Mouse (Mus musculus): ENCODE results near the gene Eprs.
"Not testable (repeated sequence)": the region's sequence is repeated elsewhere in the genome, so short reads cannot be mapped to it uniquely, and the experiment has no call there.

Eprs gene

GRCm38 (mm10) chr1:185362677-185363520, at the start of gene Eprs:
Gene Eprs, plus strand, starts transcription at chr1:185363044.
- peak; percentile 97 to 99 for DNase-seq (ENCODE audit: low spot score in 2 of 2)

DNA sequence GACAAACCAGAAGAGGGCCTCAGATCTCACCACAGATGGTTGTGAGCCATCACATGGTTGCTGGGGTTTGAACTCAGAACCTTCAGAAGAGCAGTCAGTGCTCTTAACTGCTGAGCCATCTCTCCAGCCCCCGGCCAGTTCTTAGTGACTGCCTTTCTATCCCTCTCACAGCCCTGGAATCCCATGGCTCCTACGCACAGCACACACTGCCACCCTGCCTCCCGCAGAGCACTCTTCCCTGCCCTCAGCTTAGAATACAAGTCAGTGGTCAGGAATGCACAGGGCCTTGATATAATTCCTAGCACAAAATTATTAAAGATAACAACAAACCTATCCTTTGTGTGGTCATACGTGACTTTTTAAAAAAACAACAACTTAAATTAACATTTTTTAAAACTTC, 48.3 kb upstream of the Eprs start:
- DNase-seq (ENCODE audit: low spot score in 2 of 2): no peak

DNA sequence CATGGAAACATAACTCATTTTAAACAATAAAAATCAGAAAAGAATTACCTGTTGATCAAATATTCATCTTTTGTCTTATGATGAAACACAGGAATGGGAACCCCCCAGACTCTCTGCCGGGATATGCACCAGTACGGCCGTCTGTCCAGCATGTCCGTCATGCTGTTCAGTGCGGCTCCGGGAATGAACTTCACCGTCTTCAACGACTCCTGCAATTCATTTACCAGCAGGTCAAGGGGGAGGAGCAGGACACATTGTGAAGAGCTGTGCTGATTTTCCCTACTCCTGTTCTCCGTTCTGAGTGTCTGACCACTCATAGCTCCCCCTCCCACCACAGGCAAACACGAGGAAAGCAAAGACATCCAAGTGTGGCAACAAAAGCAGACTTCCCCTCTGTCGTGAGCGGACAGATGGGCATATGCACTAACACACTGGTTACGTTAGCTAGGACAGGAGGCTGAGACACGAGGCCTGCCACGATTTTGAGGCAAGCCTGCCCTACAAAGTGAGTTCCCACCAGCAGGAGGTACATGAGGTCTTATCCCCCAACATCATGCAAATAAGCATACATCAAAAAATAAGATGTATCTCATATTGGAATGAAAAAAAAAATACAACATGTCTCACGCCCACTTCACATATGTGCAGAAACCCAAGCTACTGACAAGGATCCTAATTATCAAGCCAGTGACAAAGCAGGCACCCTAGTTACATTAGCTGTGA, 46.8 kb upstream of the Eprs start:
- peak in 1 of 2 experiments; percentile 39 for DNase-seq (ENCODE audit: low spot score in 2 of 2)

- DNase-seq (ENCODE audit: low spot score in 2 of 2): not testable (repeated sequence)
Observed at GRCm38 (mm10) chr1:185327754-185328345, 35.0 kb upstream of the Eprs start.

DNA sequence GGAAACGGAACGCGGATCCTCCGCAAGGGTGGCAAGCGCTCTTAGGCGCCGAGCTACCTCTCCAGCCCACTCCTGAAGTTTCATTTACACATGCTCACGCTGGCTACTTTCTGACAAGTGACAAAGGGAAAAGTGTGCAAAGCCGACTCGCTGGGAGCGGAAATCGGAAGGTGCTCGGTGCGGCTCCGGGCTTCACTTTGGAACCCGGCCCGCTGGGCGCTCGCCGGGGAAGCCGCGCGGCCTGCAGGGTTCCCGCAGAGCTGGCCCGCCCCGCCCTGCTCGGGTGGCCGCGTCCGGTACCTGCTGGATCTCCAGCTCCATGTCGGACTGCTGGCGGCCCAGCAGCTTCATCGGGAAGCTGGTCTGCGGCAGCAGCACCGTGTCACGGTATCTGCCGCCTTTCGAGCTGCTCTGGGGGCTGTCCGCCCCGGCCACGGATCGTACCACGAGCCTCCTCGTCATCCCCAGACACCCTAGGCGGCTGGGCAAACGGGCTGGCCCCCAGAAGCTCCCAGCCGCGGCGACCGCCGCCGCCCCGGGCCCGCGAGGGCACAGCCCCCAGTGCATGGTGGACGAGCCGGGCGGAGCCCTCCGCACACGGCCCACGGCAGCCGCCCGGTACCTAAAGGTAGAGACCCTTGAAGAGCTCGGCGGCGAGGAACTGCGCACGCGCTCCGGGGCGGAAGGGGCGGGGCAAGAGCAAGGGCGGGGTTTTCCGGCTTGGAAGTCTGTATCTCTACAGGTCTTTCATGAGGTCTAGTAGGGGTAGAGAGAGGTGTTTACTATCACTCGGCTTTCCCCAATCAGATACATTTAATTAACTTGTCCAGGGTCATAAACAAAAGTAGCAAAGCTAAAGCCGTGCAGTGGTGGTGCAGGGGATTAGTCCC, 33.9 kb upstream of the Eprs start, which contains the start of gene Iars2:
TSS of gene Iars2 (minus strand) at position 676 of the 890 bp plus-strand sequence.
- peak; percentile 70 to 90 for DNase-seq (ENCODE audit: low spot score in 2 of 2)

DNA sequence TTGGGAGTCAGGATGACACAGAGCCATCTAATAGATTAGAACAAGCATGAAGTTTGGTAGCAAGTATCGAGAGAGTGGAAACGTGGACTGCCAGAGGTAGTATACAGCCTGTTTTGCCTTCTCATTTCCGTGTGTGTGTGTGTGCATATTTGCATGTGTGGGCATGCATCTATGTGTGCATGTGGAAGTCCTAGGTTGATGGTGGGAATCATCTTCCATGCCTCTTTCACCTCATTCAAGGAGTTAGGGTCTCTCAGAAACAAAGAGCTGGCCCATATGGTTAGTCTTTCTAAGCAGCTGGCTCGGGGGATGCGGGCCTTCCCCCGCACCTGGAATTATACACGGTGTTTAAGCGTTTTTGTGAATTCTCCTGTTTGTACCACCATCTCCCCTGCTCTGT, 33.0 kb upstream of the Eprs start:
- no peak for DNase-seq (ENCODE audit: low spot score in 2 of 2)

- DNase-seq (ENCODE audit: low spot score in 2 of 2): no peak
Observed at GRCm38 (mm10) chr1:185331364-185331763, 31.5 kb upstream of the Eprs start.

GRCm38 (mm10) chr1:185331983-185332430, 30.8 kb upstream of the Eprs start, which contains the start of gene Bpnt1:
Gene Bpnt1, plus strand, starts transcription at chr1:185332149.
- peak; percentile 62 to 84 for DNase-seq (ENCODE audit: low spot score in 2 of 2)

DNA sequence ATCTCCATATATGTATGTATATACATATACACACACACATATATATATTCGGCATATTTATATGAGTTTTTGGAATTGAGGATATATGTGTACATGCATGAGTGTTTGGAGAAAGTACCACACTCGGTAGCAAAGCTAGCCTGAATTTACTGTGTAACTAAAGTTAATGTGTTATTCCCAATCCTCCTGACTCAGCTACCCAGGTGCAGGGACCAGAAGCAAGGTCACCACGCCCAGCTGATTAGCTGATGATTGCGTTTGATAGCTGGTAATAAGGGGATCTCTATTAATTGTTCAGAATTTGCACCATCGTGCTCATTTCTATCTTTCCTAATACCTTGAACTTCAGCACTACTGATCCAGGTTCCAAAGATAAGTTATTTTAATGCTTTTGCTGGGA, 29.2 kb upstream of the Eprs start:
- no peak for DNase-seq (ENCODE audit: low spot score in 2 of 2)

- no peak for DNase-seq (ENCODE audit: low spot score in 2 of 2)
Observed at GRCm38 (mm10) chr1:185334136-185334535, 28.7 kb upstream of the Eprs start.

- no peak for DNase-seq (ENCODE audit: low spot score in 2 of 2)
Observed at GRCm38 (mm10) chr1:185335231-185335765, 27.5 kb upstream of the Eprs start.

DNA sequence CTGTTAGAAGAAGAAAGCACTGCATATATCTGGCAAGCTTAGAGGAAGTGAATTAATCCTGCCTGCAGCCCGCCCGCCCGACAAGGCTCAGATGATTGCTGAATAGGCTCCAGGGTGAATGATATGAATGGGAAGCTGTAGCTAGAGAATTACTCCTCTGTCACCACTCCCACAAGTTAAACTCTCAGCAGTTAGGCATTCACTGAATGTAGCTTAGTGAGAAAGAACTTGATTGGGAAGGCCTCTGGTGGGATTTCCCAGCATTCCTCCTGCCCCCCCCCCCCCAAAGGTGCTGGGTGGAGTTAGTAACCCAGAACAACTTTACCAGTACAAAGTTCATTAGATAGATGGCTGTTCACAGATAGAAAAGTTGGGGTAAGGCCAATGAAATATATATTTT, 26.3 kb upstream of the Eprs start:
- no peak for DNase-seq (ENCODE audit: low spot score in 2 of 2)

GRCm38 (mm10) chr1:185342441-185342840, 20.4 kb upstream of the Eprs start:
- peak in 1 of 2 experiments; percentile 32 for DNase-seq (ENCODE audit: low spot score in 2 of 2)

- DNase-seq (ENCODE audit: low spot score in 2 of 2): no peak
Observed at GRCm38 (mm10) chr1:185343422-185343821, 19.4 kb upstream of the Eprs start.

DNA sequence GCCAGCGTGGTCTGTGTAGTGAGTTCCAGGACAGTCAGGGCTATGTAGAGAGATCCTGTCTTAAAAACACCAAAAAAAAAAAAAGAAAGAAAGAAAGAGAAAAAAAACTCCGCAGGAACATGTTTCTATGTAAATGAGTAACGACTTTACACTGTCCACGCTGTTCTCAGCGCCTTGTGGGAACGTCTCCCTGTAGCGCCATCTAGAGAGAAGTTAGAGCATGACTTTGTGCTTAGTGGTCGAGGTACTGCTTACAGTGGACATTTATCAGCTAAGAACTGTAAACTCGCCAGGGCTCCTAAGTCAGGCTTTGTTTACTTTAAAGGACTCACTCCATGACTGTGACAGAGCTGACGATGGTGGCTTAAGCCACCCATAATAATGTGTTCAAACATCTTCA, 16.7 kb upstream of the Eprs start:
- no peak for DNase-seq (ENCODE audit: low spot score in 2 of 2)

GRCm38 (mm10) chr1:185349741-185350140, 13.1 kb upstream of the Eprs start:
- no peak for DNase-seq (ENCODE audit: low spot score in 2 of 2)

DNA sequence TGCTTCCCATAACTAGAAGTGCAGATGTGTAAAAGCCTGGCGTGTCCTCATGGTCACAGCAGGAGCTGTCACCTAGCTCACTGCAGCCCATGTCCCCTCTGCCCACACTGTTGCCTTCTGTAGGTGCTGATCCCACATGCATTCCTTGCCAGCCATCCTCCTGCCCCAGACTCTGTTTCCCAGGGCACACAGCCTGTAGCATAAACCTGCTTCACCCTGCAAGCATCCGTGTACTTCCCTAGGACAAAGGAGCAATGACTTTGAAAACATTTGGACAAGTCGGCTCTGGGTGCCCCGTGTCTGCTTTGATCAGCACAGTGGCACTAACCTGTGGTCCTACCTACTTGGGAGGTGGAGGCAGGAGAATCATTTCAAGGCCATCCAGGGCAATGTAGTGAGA, 12.2 kb upstream of the Eprs start:
- no peak for DNase-seq (ENCODE audit: low spot score in 2 of 2)

GRCm38 (mm10) chr1:185352151-185352550, 10.7 kb upstream of the Eprs start:
- no peak for DNase-seq (ENCODE audit: low spot score in 2 of 2)

- no peak for DNase-seq (ENCODE audit: low spot score in 2 of 2)
Observed at GRCm38 (mm10) chr1:185353351-185353750, 9.5 kb upstream of the Eprs start.

DNA sequence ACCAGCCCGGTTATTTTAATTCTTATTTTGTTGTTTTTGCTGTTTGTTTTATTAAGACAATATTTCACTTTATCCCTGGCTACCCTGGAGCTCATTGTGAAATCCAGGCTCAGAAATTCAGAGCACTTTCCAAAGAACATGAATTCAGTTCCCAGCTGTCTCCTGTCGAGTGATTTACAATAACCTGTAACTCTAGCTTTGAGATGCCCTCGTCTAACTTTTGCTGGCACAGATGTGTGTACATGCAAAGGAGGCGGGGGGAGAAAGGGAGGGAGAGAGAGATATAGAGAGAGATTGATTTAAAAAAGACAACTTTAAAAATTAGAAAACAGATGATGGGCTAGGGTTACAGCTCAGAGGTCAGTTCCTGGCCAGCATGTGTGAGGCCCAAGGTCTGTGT, 8.1 kb upstream of the Eprs start:
- no peak for DNase-seq (ENCODE audit: low spot score in 2 of 2)

DNA sequence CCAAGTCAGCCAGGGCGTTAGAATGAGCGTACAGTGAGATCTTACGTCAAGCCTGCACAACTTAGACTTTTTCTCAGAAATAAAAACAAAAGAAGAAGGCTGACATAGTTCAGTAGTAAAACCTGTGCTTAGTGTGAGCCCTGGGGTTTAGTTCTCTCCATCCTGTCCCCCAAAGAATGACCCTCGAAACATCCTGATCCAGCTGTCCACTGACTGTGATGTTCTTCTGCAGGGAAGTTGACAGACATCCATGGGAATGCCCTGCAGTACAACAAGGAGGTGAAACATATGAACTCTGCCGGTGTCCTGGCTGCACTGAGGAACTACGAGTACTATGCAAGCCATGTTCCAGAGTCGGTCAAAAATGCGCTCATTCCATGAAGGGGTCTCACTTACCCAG, 6.6 kb upstream of the Eprs start:
- DNase-seq (ENCODE audit: low spot score in 2 of 2): no peak

Data from left cerebral cortex, adult 9 months (tissue).